24 mouse cellular contexts compared by ENCODE assay signal in the genomic region with DNA sequence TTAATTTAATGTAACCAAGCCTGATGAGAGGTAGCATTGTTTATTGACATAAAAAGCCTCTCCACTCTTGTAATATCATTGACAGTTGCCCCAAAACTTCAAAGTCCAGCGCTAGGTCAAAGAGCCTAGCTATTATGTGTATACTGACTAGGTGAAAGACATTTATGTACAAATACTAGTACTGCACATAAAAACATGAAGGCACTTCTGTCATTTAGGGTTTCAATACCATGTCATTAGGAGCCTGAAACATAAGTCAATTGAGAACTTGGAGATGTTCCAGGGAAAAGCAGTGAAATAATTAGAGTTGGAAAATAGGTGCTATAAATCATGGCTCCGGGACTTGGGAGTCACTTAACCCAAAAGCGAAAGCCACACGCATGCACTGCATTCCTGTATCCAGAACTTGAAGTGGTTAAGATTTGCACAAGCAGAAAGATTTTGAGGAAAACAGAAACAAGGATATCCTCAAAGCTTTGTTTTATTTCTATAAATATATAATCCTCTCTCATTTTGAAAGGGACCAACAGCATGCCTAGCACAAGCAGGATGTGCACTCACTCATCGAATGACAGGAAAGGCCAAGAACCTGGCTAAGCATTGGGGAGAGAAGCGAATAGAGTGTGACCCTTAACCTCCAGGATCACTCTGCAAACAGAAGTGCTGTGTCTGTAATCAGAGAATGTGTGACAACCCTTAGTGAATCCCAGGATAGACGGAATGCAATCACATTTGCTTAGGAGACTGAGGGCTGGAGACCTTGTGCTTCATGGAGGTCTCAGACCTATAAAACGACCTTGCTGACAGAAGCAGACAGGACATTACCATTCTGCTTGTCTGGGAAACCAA.
DNase-seq lines count a peak whose midpoint lies in the region; ATAC-seq and TF ChIP-seq lines count a peak whose summit lies in the region.
"Had no signal": no experiment of that assay in that cellular context is flagged by ENCODE, and none has a peak within 500 bp of the region (broad histone marks: within the 10 kb centered on the region; RNA-seq: fewer than 3 reads in every experiment).

No protein-coding gene starts in this region.

- H3K4me2 ChIP-seq in hindbrain, embryonic 11.5 days (replicated peaks; ENCODE audit: low read depth, low read length): no peak overlapping the region
- no peak overlapping the region for H3K4me2 ChIP-seq in hindbrain, postnatal 0 days (ENCODE audit: low read depth, low read length)
- no peak overlapping the region for H3K4me2 ChIP-seq in lung, embryonic 14.5 days
- no peak overlapping the region for H3K4me2 ChIP-seq in neural tube, embryonic 11.5 days (ENCODE audit: low read depth)
- H3K4me2 ChIP-seq: embryonic facial prominence, embryonic 12.5 days; liver, embryonic 15.5 days; stomach, embryonic 15.5 days had no signal

- WGBS in hindbrain, embryonic 11.5 days: 54% methylated on average over 8 of the region's 8 CpGs
- 58% methylated on average over 8 of the region's 8 CpGs for WGBS in hindbrain, postnatal 0 days
- WGBS in lung, embryonic 14.5 days: 25% methylated on average over 8 of the region's 8 CpGs
- WGBS in neural tube, embryonic 11.5 days: 39% methylated on average over 8 of the region's 8 CpGs

- no peak overlapping the region for H3K9ac ChIP-seq in hindbrain, embryonic 11.5 days (ENCODE audit: low read depth, low read length)
- no peak overlapping the region for H3K9ac ChIP-seq in hindbrain, postnatal 0 days (replicated peaks; ENCODE audit: low read length)
- H3K9ac ChIP-seq in lung, embryonic 14.5 days: no peak overlapping the region
- no peak overlapping the region for H3K9ac ChIP-seq in neural tube, embryonic 11.5 days (ENCODE audit: low read length)
- H3K9ac ChIP-seq: embryonic facial prominence, embryonic 12.5 days; liver, embryonic 15.5 days; stomach, embryonic 15.5 days had no signal

- H3K4me3 ChIP-seq in hindbrain, embryonic 11.5 days (ENCODE audit: low read depth, low read length): no peak overlapping the region
- no peak overlapping the region for H3K4me3 ChIP-seq in hindbrain, postnatal 0 days (ENCODE audit: low read length)
- no peak overlapping the region for H3K4me3 ChIP-seq in lung, embryonic 14.5 days (ENCODE audit: low read depth, low read length)
- no peak overlapping the region for H3K4me3 ChIP-seq in neural tube, embryonic 11.5 days (ENCODE audit: low read depth, low read length)
- H3K4me3 ChIP-seq: embryonic facial prominence, embryonic 12.5 days; heart, embryonic 10.5 days; liver, embryonic 15.5 days; megakaryocyte, embryonic 14.5 days; myocyte; stomach, embryonic 15.5 days had no signal

- no peak for TF ChIP-seq CTCF in hindbrain, postnatal 0 days (IDR thresholded peaks at IDR 0.05; ENCODE audit: low read depth)
- TF ChIP-seq CTCF in lung, embryonic 14.5 days (IDR thresholded peaks at IDR 0.05; ENCODE audit: low read depth): no peak

- H3K27ac ChIP-seq in hindbrain, embryonic 11.5 days (ENCODE audit: low read depth, low read length): 0 out of 2 replicates have a peak overlapping the region, but pooled peaks have one; percentile 44
- no peak overlapping the region for H3K27ac ChIP-seq in hindbrain, postnatal 0 days
- no peak overlapping the region for H3K27ac ChIP-seq in lung, embryonic 14.5 days (ENCODE audit: low read depth)
- peak overlapping the region; percentile 72; the same call in 1 of the 2 replicates for H3K27ac ChIP-seq in neural tube, embryonic 11.5 days (ENCODE audit: low read depth, low read length)
- H3K27ac ChIP-seq: embryonic facial prominence, embryonic 12.5 days; heart, embryonic 10.5 days; liver, embryonic 15.5 days; stomach, embryonic 15.5 days had no signal

- H3K36me3 ChIP-seq in hindbrain, embryonic 11.5 days (ENCODE audit: control insufficient read depth, insufficient read depth, low read length): no peaks in the 10 kb centered on the region
- no peaks in the 10 kb centered on the region for H3K36me3 ChIP-seq in hindbrain, postnatal 0 days (ENCODE audit: insufficient read depth, low read length)
- no peaks in the 10 kb centered on the region for H3K36me3 ChIP-seq in lung, embryonic 14.5 days (ENCODE audit: insufficient read depth)
- H3K36me3 ChIP-seq in neural tube, embryonic 11.5 days (ENCODE audit: control insufficient read depth, insufficient read depth, low read length): no peaks in the 10 kb centered on the region
- H3K36me3 ChIP-seq: embryonic facial prominence, embryonic 12.5 days; heart, embryonic 10.5 days; liver, embryonic 15.5 days; stomach, embryonic 15.5 days had no signal

- H3K27me3 ChIP-seq in hindbrain, embryonic 11.5 days (ENCODE audit: control insufficient read depth, insufficient read depth, low read length): no peaks in the 10 kb centered on the region
- no peaks in the 10 kb centered on the region for H3K27me3 ChIP-seq in hindbrain, postnatal 0 days (ENCODE audit: insufficient read depth, low read length)
- H3K27me3 ChIP-seq in lung, embryonic 14.5 days (ENCODE audit: insufficient read depth, low read length): no peaks in the 10 kb centered on the region
- H3K27me3 ChIP-seq in neural tube, embryonic 11.5 days (ENCODE audit: control insufficient read depth, insufficient read depth, low read length): no peaks in the 10 kb centered on the region
- H3K27me3 ChIP-seq: CH12.LX; embryonic facial prominence, embryonic 12.5 days; liver, embryonic 15.5 days; megakaryocyte, embryonic 14.5 days; stomach, embryonic 15.5 days had no signal

- ATAC-seq in hindbrain, embryonic 11.5 days (ENCODE audit: low FRiP score): peak; percentile 54
- ATAC-seq in hindbrain, postnatal 0 days: no peak
- no peak for ATAC-seq in lung, embryonic 14.5 days (ENCODE audit: insufficient read depth)
- peak; percentile 18; the same call in 1 of the 2 replicates for ATAC-seq in neural tube, embryonic 11.5 days (ENCODE audit: insufficient read depth, low FRiP score, low TSS enrichment)

- peak; percentile 18 for DNase-seq in hindbrain, embryonic 11.5 days (ENCODE audit: low spot score)
- DNase-seq in hindbrain, postnatal 0 days (ENCODE audit: low spot score): no peak
- peak; percentile 6 for DNase-seq in lung, embryonic 14.5 days
- no peak for DNase-seq in lung, postnatal 10 days
- peak; percentile 39 for DNase-seq in embryo, embryonic 9.5 days (ENCODE audit: extremely low spot score)
- DNase-seq in neural tube, embryonic 11.5 days (ENCODE audit: low spot score): peak; percentile 21
- DNase-seq in heart, postnatal 4 days: no peak
- DNase-seq in heart, adult 18-20 months: no peak
- DNase-seq: adrenal gland, adult 2 months; cerebellum, adult 11-12 months; cerebellum, postnatal 25 days; gastrocnemius, postnatal 36 days; heart, postnatal 10 days; layer of hippocampus, postnatal 36 days; left cerebral cortex, postnatal 4 days; lung, postnatal 14 days; thymus, adult 2 months had no signal

- H3K4me1 ChIP-seq in hindbrain, embryonic 11.5 days (replicated peaks; ENCODE audit: control insufficient read depth, insufficient read depth, low read length): no peaks in the 10 kb centered on the region
- no peaks in the 10 kb centered on the region for H3K4me1 ChIP-seq in hindbrain, postnatal 0 days (ENCODE audit: insufficient read depth, low read length)
- H3K4me1 ChIP-seq in lung, embryonic 14.5 days (ENCODE audit: insufficient read depth): no peaks in the 10 kb centered on the region
- peaks cover 11% of the 10 kb centered on the region; the same call in 1 of the 2 replicates for H3K4me1 ChIP-seq in neural tube, embryonic 11.5 days (ENCODE audit: control insufficient read depth, insufficient read depth, low read length)
- H3K4me1 ChIP-seq: heart, embryonic 10.5 days; liver, embryonic 15.5 days; megakaryocyte, embryonic 14.5 days; stomach, embryonic 15.5 days had no signal

- H3K9me3 ChIP-seq in hindbrain, embryonic 11.5 days (ENCODE audit: control insufficient read depth, low read length): no peaks in the 10 kb centered on the region
- no peaks in the 10 kb centered on the region for H3K9me3 ChIP-seq in hindbrain, postnatal 0 days (ENCODE audit: low read length)
- H3K9me3 ChIP-seq in lung, embryonic 14.5 days (ENCODE audit: low read depth, low read length): no peaks in the 10 kb centered on the region
- no peaks in the 10 kb centered on the region for H3K9me3 ChIP-seq in neural tube, embryonic 11.5 days (ENCODE audit: control insufficient read depth, low read length)
- H3K9me3 ChIP-seq: embryonic facial prominence, embryonic 12.5 days; heart, embryonic 10.5 days; liver, embryonic 15.5 days; stomach, embryonic 15.5 days had no signal

Comparison
In these comparisons a context has a peak if more than half of its experiments do, and no peak if none do; other contexts are left out.
1. ATAC-seq: peak in hindbrain, embryonic 11.5 days (single experiment) and neural tube, embryonic 11.5 days (single experiment); none in hindbrain, postnatal 0 days (single experiment) and lung, embryonic 14.5 days (single experiment).
2. DNase-seq: peak in hindbrain, embryonic 11.5 days (single experiment), lung, embryonic 14.5 days (single experiment), embryo, embryonic 9.5 days (single experiment) and neural tube, embryonic 11.5 days (single experiment); none in hindbrain, postnatal 0 days (single experiment), lung, postnatal 10 days (single experiment), heart, postnatal 4 days (single experiment) and heart, adult 18-20 months (0 of 2).
3. H3K27ac ChIP-seq: peak in hindbrain, embryonic 11.5 days (single experiment) and neural tube, embryonic 11.5 days (single experiment); none in hindbrain, postnatal 0 days (single experiment) and lung, embryonic 14.5 days (single experiment).